Mouse (Mus musculus) spleen, adult 2 months (tissue): ENCODE data around the gene Sall1. TPM values are rescaled to one million over a fixed set of nuclear protein-coding genes. Genes with fewer than 3 reads are reported as not detected.

ENCODE experiments used
- DNase-seq, 2 experiments: peaks; one replicate each; pipeline versions ENCODE4 v3.0.0 to v3.0.0-alpha.2; 2012 to 2021; ENCODE audit warnings: low spot score in 2 of 2, low read depth in 1 of 2
- H3K27ac ChIP-seq: fragments of 200-500 bp; 2 replicates; pipeline ENCODE4 v1.5.1; 2012; ENCODE audit warnings: low read length, inconsistent platforms; ENCODE audit not compliant: insufficient read depth
- H3K27me3 ChIP-seq: fragments of 200-500 bp; 2 replicates; pipeline ENCODE4 v1.6.1; 2012; ENCODE audit warnings: mild to moderate bottlenecking, moderate library complexity, low read length, inconsistent platforms; ENCODE audit not compliant: control insufficient read depth, insufficient read depth
- H3K36me3 ChIP-seq: fragments of 200-500 bp; 2 replicates; pipeline ENCODE4 v1.6.1; 2012; ENCODE audit warnings: mild to moderate bottlenecking, low read length, inconsistent platforms; ENCODE audit not compliant: control insufficient read depth, insufficient read depth
- H3K4me1 ChIP-seq: fragments of 200-500 bp; 2 replicates; pipeline ENCODE4 v1.6.1; 2011; ENCODE audit warnings: inconsistent platforms; ENCODE audit not compliant: control insufficient read depth, insufficient read depth, insufficient read length
- H3K4me3 ChIP-seq: fragments of 200-500 bp; 2 replicates; pipeline ENCODE4 v1.5.1; 2011; ENCODE audit warnings: mild to moderate bottlenecking, inconsistent platforms; ENCODE audit not compliant: insufficient read depth, insufficient read length; ENCODE audit errors: extremely low read depth
- CTCF ChIP-seq: fragments of 200-500 bp; IDR thresholded peaks from 2 replicates; pipeline ENCODE4 v1.5.1; 2011; ENCODE audit warnings: mild to moderate bottlenecking, inconsistent platforms; ENCODE audit not compliant: insufficient read depth, insufficient read length, insufficient replicate concordance; ENCODE audit errors: extremely low read depth
- POLR2A ChIP-seq: fragments of 200-500 bp; IDR thresholded peaks from 2 replicates; pipeline ENCODE4 v1.6.1; 2011; ENCODE audit warnings: low read depth, low read length, inconsistent platforms
- WGBS: fragments of 180-500 bp; shearing (Covaris S2); methylation state at CpG from one replicate; pipeline ENCODE4 v1.1.7; 2018; 5-methylcytosine and 5-hydroxymethylcytosine counted together
- polyA plus RNA-seq: library from polyadenylated mRNA; depleted of rRNA; stranded (reverse); fragments of >200 nt; gene quantifications from 2 replicates; pipeline ENCODE4 v1.2.3, GENCODE M21; 2012

The Sall1 gene
- polyA plus RNA-seq, 1 experiment: 0.05 TPM

- Histone ChIP-seq H3K4me1 (no peaks in the 10 kb centered on the region), H3K27ac (no peak overlapping the region), H3K4me3 (no peak overlapping the region), H3K36me3 (no peaks in the 10 kb centered on the region), H3K27me3 (no peaks in the 10 kb centered on the region)
- DNase-seq: no peak
- no peak for TF ChIP-seq POLR2A
- TF ChIP-seq CTCF: no peak
- 49% methylated on average over 12 of the region's 12 CpGs for WGBS
Observed at GRCm38 (mm10) chr8:89012024-89012712, 31.8 kb downstream of the Sall1 start.

- Histone ChIP-seq H3K27me3 (peaks cover 6% of the 10 kb centered on the region), H3K27ac (no peak overlapping the region), H3K4me3 (no peak overlapping the region), H3K4me1 (peaks cover 3% of the 10 kb centered on the region), H3K36me3 (no peaks in the 10 kb centered on the region)
- no peak for DNase-seq
- 37% methylated on average over 6 of the region's 7 CpGs for WGBS
- TF ChIP-seq POLR2A: no peak
- no peak for TF ChIP-seq CTCF
Observed at GRCm38 (mm10) chr8:89008784-89009183, 35.2 kb downstream of the Sall1 start.

DNA sequence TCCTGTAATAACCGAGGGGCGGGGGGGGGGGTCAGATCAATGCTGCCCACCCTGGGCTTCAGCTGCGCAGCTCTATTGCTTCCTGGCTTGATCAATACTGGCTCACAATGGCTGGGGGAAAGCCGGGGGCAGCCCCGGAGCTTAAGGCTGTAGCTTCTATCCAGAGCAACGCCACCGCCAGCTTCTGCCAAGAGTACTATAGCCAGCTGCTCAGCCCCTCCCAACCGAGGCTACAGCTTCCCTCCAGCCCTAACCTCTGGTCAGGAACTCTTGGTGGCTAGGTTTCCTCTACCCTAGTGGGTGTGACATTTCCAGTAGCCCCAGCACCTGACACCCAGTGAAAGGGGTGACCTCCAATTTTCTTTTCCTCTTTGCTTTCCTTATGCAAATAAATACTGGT is 36.8 kb downstream of the Sall1 start:
- H3K27ac ChIP-seq: no peak overlapping the region
- no peak for DNase-seq

GRCm38 (mm10) chr8:89006426-89006825 is 37.5 kb downstream of the Sall1 start:
- TF ChIP-seq POLR2A: no peak
- TF ChIP-seq CTCF: no peak
- H3K27ac ChIP-seq: no peak overlapping the region
- no peak overlapping the region for H3K4me3 ChIP-seq
- 2% methylated on average over 34 of the region's 34 CpGs for WGBS
- H3K27me3 ChIP-seq: peaks cover 6% of the 10 kb centered on the region
- no peaks in the 10 kb centered on the region for H3K36me3 ChIP-seq
- no peak for DNase-seq
- H3K4me1 ChIP-seq: peaks cover 3% of the 10 kb centered on the region

More for the DNA sequence above, 36.8 kb downstream of the Sall1 start:
- no peaks in the 10 kb centered on the region for H3K36me3 ChIP-seq
- peaks cover 3% of the 10 kb centered on the region for H3K4me1 ChIP-seq
- WGBS: 2% methylated on average over 8 of the region's 8 CpGs
- TF ChIP-seq POLR2A: no peak
- no peak for TF ChIP-seq CTCF
- no peak overlapping the region for H3K4me3 ChIP-seq
- peaks cover 6% of the 10 kb centered on the region for H3K27me3 ChIP-seq

GRCm38 (mm10) chr8:89005797-89006196 is 38.2 kb downstream of the Sall1 start:
- H3K27me3 ChIP-seq: peaks cover 6% of the 10 kb centered on the region
- no peak overlapping the region for H3K4me3 ChIP-seq
- TF ChIP-seq POLR2A: no peak
- TF ChIP-seq CTCF: no peak
- H3K4me1 ChIP-seq: peaks cover 3% of the 10 kb centered on the region
- H3K27ac ChIP-seq: no peak overlapping the region
- H3K36me3 ChIP-seq: no peaks in the 10 kb centered on the region
- no peak for DNase-seq
- WGBS: 39% methylated on average over 11 of the region's 11 CpGs

DNA sequence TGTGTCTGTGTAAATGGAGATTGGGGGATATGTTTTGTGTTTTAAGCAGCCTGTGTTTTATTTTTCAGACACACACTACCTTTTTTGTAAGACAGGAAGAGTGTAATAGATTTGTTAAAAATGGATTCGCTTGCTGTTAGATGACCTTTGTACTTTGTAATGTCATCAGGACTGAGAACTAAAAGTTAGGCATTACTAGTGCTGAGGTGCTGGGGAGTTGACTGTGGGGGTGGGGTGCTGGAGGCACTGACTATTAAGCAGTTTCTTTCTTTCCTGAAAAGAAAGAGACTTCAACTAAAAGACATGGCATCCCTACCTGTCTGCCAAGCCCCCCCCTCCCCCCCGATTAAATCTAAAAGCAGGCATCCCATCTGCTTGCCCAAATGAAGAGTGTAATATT is 39.9 kb downstream of the Sall1 start:
- H3K4me1 ChIP-seq: peaks cover 3% of the 10 kb centered on the region
- peaks cover 6% of the 10 kb centered on the region for H3K27me3 ChIP-seq
- H3K4me3 ChIP-seq: no peak overlapping the region
- 64% methylated on average over 2 of the region's 2 CpGs for WGBS
- no peaks in the 10 kb centered on the region for H3K36me3 ChIP-seq
- DNase-seq: no peak
- TF ChIP-seq CTCF (no peak), POLR2A (no peak)
- no peak overlapping the region for H3K27ac ChIP-seq

DNA sequence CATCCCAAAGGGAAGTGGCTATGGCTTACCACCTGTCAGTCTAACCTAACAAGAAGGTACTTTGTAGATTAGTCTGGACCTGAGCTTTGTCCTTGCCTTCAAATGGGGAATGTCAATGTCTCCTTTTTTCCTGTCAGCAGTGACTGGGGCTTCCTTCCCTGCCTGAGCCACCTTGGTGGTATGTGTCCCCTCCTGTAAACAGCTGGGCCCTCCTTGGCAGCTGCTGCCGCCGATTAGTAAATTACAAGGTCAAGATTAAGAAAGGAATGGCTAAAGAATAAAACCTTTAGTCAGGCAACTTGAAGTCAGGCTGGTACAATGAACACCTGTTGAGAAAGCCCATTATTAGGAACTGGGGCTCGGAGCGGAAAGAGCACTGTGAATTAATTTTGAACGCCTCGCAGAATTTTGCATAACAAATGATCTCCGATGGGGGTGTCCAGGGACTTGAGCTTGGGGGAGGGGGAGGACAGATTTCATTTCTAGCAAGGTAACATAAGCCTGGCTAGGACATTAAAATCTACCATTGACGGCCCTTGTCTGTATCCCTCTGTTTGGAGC is 40.5 kb downstream of the Sall1 start:
- peaks cover 3% of the 10 kb centered on the region for H3K4me1 ChIP-seq
- DNase-seq: no peak
- no peak overlapping the region for H3K4me3 ChIP-seq
- 77% methylated on average over 8 of the region's 8 CpGs for WGBS
- no peaks in the 10 kb centered on the region for H3K36me3 ChIP-seq
- H3K27me3 ChIP-seq: peaks cover 6% of the 10 kb centered on the region
- no peak overlapping the region for H3K27ac ChIP-seq
- no peak for TF ChIP-seq CTCF
- TF ChIP-seq POLR2A: no peak

DNA sequence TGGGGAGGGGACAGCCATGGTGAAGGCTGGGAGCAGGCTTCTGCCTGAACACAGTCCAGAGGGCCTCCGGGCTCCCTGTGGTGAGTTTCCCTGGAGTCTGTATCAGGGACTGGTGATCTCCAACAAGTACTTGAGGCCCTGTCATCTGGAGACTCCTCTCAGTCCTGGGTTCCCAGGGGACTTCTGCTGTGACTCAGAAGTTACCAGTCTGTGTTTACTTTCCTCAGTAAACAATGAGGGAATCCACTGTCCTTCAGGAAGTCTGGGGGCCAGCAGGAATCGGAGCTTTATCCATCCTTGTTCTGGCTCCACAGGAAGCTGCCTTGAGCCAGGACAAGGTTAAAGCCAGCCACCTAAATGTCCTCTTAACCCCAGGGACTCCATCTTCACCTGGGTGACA is 41.8 kb downstream of the Sall1 start:
- no peak overlapping the region for H3K27ac ChIP-seq
- no peaks in the 10 kb centered on the region for H3K36me3 ChIP-seq
- peaks cover 6% of the 10 kb centered on the region for H3K27me3 ChIP-seq
- H3K4me1 ChIP-seq: peaks cover 3% of the 10 kb centered on the region
- no peak overlapping the region for H3K4me3 ChIP-seq
- WGBS: 71% methylated on average over 2 of the region's 2 CpGs
- no peak for TF ChIP-seq CTCF
- no peak for TF ChIP-seq POLR2A
- no peak for DNase-seq
